Mouse (Mus musculus) olfactory bulb, adult 2 months (tissue): Measurements from ENCODE around the gene Card19. TPM values are rescaled to one million over a fixed set of nuclear protein-coding genes. Genes with fewer than 3 reads are reported as not detected.

Experiments
- H3K27ac ChIP-seq: fragments of 200-500 bp; 2 replicates; pipeline ENCODE4 v1.5.1; 2012; ENCODE audit warnings: low read depth, low read length; ENCODE audit not compliant: insufficient read depth
- H3K4me1 ChIP-seq: fragments of 200-500 bp; 2 replicates; pipeline ENCODE4 v1.6.1; 2012; ENCODE audit warnings: low read length; ENCODE audit not compliant: control insufficient read depth, insufficient read depth
- H3K4me3 ChIP-seq: fragments of 200-500 bp; 2 replicates; pipeline ENCODE4 v1.5.1; 2012; ENCODE audit warnings: mild to moderate bottlenecking, low read depth, low read length, moderate library complexity; ENCODE audit not compliant: insufficient read depth
- CTCF ChIP-seq: fragments of 200-500 bp; IDR thresholded peaks from 2 replicates; pipeline ENCODE4 v1.5.1; 2012; ENCODE audit warnings: low read depth, mild to moderate bottlenecking, low read length, moderate library complexity; ENCODE audit not compliant: insufficient read depth
- POLR2A ChIP-seq: fragments of 200-500 bp; IDR thresholded peaks from 2 replicates; pipeline ENCODE4 v1.6.1; 2012; ENCODE audit warnings: mild to moderate bottlenecking, low read depth, low read length, moderate library complexity; ENCODE audit not compliant: insufficient read depth
- WGBS: fragments of 180-500 bp; shearing (Covaris S2); methylation state at CpG from one replicate; pipeline ENCODE4 v1.1.7; 2018; 5-methylcytosine and 5-hydroxymethylcytosine counted together
- polyA plus RNA-seq: library from polyadenylated mRNA; stranded (reverse); fragments of >200 nt; gene quantifications from 2 replicates; pipeline ENCODE4 v1.2.4, GENCODE M21; 2012; ENCODE audit warnings: low replicate concordance; ENCODE audit not compliant: missing spikeins, insufficient read depth, insufficient read length

Card19 gene
- polyA plus RNA-seq, 1 experiment, result not detected

DNA sequence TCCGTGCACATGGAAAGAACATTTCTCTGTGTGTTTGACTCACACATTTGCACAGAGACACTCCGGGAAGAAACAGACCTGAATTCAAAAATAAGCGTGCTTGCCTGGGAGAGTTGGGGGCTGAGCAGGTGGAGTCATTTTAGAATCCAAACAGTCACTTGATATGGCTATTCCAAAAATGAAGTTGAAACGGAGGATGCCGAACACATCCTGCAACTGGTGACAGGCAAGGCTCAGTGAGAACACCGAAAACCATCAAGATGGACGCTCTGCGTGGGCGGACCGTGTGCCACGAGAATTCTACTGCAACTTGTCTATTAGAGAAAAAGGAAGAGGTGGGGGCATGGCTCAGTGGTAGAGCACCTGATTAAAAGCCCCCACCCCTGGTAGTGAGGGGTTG is 45.2 kb downstream of the Card19 start:
- Histone ChIP-seq H3K4me1 (peaks cover 3% of the 10 kb centered on the region; the same call in 1 of the 2 replicates), H3K27ac (no peak overlapping the region), H3K4me3 (no peak overlapping the region)
- WGBS, result 87% methylated on average over 11 of the region's 11 CpGs
- TF ChIP-seq POLR2A (no peak), CTCF (no peak)

DNA sequence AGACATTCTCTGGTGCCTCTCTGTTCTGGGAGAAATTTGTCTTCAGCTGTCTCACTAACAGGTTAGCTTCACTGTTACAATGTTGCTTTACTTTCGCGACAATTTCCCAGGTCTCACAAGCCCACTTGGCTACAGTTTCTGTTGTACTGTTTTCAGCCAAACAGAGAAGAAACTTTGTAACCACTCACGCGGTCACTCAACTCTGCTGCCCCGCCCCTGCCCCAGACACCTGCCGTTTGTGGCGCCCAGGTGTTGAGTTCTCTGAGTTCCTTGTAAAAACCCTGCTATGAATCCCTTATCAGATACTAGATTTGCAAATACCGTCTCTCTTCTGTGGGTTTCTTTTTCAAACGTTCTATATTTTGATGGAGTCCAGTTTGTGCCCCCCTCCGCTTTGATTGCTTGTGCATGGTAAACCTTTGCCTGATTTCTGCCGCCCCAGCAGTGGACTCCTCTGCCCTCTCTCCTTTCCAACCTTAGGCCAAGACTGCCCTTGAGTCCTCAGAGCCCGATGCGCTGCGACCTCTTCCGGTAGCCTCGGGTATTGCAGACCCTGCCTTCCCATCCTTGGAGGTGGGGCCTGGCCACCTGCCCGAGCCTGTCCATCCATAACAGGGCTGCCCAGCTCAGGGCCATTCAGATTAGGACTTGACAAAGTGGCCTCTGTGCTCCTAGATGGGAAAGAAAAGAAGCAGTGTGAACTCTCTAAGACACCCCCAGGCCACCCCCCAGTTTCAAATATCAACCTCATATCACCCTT is 46.2 kb downstream of the Card19 start:
- TF ChIP-seq POLR2A (no peak), CTCF (peak; percentile 86)
- 24% methylated on average over 17 of the region's 17 CpGs for WGBS
- H3K4me1 ChIP-seq, result no peaks in the 10 kb centered on the region
- no peak overlapping the region for H3K27ac ChIP-seq
- H3K4me3 ChIP-seq, result no peak overlapping the region

DNA sequence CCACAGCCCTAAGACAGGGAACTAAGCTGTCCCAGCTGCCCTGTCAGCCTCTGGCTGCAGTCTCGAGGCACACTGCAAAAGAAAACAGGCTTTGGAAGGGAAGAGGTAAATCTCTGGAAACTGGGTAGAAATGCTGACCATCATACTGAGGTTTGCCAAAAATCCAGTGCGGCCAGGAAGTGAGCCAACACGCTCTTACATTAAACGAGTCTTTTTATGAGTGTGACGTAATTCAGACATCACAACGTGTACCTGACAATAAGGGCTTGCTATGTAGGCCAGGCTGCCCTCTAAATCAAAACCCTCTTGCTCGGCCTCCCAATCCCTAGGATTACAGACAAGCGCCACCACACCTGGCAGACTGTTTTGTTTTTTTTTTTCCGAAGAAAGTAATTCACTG is 48.8 kb downstream of the Card19 start:
- WGBS, result 74% methylated on average over 9 of the region's 9 CpGs
- Histone ChIP-seq H3K4me3 (no peak overlapping the region), H3K27ac (no peak overlapping the region), H3K4me1 (no peaks in the 10 kb centered on the region)
- TF ChIP-seq CTCF (no peak), POLR2A (no peak)

DNA sequence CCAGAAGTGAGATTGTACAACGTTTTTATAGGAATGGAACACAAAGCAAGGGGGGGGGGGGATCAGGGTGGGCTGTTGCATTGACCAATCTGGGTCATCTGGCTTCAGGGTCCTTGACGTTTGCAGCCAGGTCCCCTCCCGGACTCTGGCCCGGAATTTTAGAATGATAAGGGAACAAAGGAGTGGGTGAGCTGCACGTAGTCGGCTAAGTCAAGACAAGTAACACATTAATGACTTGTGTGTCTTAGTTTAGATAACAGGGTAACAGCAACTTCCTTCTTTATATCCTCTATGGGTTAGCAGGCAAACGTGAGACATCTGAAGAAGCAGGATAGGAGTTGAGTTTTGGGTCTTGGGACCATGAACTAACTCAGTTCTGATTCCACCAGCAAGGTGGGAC is 52.2 kb downstream of the Card19 start:
- H3K4me1 ChIP-seq, result no peaks in the 10 kb centered on the region
- 73% methylated on average over 7 of the region's 7 CpGs for WGBS
- H3K4me3 ChIP-seq, result no peak overlapping the region
- TF ChIP-seq POLR2A, result no peak
- no peak for TF ChIP-seq CTCF
- no peak overlapping the region for H3K27ac ChIP-seq

DNA sequence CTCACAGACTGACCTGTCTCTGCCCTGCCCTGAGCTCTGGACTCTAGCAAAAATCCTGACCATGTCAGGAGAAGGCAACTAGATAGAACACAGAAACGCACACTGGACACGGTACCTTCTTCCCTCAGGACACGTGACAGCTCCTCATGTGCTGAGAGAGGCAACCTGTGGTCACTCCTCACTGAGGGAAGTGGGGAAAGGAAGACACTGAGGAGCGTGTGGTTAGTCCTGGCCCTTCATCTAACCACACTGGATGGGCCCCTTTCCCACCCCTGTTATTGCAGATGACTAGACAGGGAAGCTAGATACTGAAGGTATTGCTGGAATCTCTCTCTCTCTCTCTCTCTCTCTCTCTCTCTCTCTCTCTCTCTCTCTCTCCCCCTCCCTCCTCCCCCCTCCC is 53.1 kb downstream of the Card19 start:
- Histone ChIP-seq H3K4me1 (no peaks in the 10 kb centered on the region), H3K27ac (no peak overlapping the region), H3K4me3 (no peak overlapping the region)
- 91% methylated on average over 4 of the region's 4 CpGs for WGBS
- TF ChIP-seq POLR2A (no peak), CTCF (no peak)

DNA sequence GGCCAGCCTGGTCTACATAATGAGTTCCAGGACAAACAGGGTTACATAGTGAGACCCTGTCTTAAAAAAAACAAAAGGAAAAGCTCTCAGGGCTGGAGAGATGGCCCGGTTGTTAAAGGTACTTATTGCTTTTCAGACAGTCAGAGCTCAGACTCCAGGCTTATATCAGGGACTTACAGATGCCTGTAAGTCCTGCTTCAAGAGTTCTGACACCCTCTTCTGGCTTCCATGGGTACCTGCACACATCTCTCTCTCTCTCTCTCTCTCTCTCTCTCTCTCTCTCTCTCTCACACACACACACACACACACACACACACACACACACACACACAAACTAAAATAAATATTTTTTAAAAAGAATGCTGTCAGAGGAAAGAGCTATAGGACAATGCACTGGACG is 54.6 kb downstream of the Card19 start:
- WGBS, result 34% methylated on average over 2 of the region's 2 CpGs
- H3K4me1 ChIP-seq, result no peaks in the 10 kb centered on the region
- H3K4me3 ChIP-seq, result no peak overlapping the region
- no peak overlapping the region for H3K27ac ChIP-seq
- no peak for TF ChIP-seq CTCF
- TF ChIP-seq POLR2A, result no peak

DNA sequence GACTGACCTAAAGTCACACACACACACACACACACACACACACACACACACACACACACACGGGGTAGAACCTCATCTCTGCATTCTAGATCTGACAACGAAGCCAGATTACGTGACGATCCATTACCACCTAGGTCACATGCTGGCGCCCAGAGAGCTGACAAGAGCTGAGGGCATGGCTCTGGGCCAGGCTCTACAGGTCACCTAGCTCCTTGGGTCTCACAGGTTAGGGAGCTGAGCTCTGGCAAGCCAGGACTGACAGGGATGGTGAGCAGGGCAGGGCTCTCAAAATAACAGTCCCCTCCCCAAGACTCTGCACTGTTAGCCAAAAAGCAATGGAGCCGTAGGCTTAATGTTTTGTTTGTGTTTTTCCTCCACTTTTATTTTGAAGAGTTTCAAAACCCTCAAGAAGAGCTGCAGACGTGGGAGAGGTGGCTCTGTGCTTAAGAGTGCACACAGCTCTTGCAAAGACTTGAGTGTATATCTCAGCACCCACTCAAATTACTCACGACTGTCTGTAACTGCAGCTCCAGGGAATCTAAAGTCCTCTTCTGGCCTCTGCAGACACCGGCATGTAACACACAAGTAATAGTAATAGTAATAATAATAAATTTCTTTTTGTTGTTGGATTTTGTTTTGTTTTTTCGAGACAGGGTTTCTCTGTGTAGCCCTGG is 57.7 kb downstream of the Card19 start:
- no peak for TF ChIP-seq POLR2A
- no peak for TF ChIP-seq CTCF

DNA sequence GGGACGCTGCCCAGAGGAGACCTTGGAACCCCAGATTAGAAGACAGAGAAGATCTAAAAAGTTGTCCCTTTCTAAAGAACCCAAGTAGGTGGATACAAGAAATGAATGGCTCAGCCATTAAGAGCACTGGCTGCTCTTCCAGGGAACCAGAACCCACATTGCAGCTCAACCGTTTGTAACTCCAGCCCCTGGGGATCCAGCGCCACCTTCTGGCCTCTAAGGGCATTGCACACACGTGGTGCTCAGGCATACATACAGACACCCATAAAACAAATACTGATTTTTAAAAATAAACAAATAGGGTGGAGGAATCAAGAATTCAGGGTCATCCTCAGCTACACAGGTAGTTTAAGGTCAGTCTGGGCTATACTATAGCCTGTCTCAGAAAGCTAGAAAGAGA is 59.2 kb downstream of the Card19 start:
- 0 out of 2 replicates have a peak, but pooled peaks have one; percentile 8 for TF ChIP-seq CTCF
- no peak for TF ChIP-seq POLR2A
- Histone ChIP-seq H3K4me3 (no peak overlapping the region), H3K27ac (no peak overlapping the region), H3K4me1 (peaks cover 4% of the 10 kb centered on the region)
- WGBS, result 73% methylated on average over 4 of the region's 4 CpGs

More for the DNA sequence above, 57.7 kb downstream of the Card19 start:
- WGBS, result 75% methylated on average over 10 of the region's 10 CpGs
- H3K27ac ChIP-seq, result no peak overlapping the region
- no peak overlapping the region for H3K4me3 ChIP-seq
- H3K4me1 ChIP-seq, result peaks cover 4% of the 10 kb centered on the region

DNA sequence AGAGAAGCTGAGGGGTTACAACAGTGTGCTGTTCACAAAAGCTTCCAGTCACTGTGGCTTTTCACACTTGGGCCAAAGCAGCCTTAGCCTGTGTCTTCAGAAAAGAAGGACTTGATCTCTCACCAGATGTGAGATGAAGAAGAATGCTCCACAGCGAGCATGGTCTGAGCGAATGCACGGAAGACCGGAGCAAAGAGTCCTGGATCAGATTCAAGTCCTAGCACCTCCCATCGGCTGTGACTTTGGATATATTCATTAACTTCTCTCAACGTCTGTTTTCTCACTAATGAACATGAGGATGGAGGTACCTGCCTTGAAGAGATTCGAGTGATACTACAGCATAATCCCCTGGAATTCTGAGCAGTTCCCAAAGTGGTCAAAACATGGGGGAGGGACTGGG is 61.2 kb downstream of the Card19 start:
- no peak for TF ChIP-seq POLR2A
- TF ChIP-seq CTCF, result no peak

More for the DNA sequence above, 61.2 kb downstream of the Card19 start:
- H3K4me1 ChIP-seq, result peaks cover 4% of the 10 kb centered on the region
- no peak overlapping the region for H3K4me3 ChIP-seq
- no peak overlapping the region for H3K27ac ChIP-seq
- WGBS, result 54% methylated on average over 7 of the region's 7 CpGs
